Mouse (Mus musculus) right cerebral cortex, adult 2 months (tissue): ENCODE results near the gene Scyl1.

Experiments
- DNase-seq, 2 experiments: peaks; one replicate each; pipeline ENCODE4 v3.0.0; 2021 to 2022; ENCODE audit warnings: low spot score in 2 of 2

Scyl1 gene

DNA sequence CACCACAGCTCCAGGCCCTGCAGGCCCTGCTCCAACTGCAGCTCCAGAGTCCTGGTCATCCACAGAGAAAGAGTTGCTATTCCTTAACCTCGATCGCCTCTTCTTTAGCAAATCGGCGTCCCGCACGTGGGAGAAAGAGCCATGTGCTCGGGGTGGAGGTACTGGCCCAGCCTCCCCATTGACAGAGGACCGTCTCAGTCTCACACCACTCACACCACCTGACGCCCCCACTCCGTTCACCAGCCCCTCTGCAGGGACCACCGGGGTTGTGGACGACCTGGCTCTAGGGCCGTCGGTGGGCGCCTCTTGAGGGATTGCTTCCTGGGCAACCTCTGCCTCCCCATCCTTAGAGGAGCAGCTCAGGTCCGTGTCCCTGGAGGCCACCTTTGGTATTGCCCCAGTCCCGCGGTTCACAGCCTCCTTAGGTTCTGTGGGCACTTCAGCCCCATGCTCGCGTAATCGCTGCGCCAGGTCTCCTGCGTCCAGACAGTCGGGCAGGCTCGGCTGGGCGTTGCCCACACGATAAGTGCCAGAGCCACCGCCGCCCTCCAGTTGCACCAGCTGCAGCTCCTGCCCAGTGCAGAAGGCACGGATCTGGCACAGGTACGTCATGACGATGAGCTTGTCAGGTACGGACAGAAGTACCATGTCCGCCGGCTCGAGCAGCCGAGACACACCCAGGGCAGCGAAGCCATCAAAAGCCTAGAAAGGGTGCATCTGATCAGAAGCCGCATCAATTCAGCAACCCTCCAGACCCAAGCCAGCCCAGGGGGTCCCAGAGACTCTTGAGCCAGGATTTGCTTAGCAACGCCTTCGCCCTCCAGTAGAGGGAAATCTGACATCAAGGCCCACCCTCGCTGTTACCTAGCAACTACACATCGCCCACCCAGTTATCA is 55.2 kb downstream of the Scyl1 start:
- DNase-seq, result peak; percentile 53 to 54

DNA sequence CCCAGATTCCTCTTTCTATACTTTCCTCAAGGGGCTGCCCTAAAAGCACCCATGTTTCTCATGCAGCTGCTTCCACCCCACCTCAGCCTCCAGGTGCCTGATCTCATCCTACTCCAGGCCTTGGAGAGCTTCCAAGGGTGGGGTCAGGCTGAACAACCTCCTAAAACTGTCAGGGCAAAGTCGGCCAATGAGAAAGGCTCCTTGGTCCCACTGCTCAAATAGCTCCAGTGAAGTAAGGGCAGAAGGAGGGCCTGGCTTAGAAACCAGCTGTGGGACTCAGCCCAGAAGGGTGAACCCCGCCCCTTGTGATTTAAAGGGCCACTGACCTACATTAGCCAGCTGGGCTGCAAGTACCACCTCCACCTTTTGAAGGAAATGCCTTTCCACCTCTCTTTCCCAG is 57.5 kb downstream of the Scyl1 start:
- DNase-seq, result no peak

DNA sequence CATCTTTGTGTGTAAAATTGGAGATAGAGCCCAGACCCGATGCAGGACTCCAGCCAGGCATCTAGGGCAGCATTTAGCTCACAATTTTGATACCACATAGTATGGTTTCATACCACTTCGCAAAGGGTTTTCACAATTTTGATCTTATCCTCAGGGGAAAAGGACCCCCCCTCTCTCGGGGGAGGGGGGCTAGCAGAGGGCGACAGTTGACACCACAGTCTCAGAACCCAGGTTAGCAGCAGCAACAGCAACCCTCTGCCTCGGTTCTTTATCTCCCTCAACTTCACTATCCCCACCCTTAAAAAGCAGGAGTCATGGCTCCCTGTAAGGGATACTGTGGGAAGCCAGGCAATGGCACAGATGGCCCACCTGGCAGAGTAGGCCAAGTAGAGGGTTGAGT is 58.0 kb downstream of the Scyl1 start:
- DNase-seq, result no peak

DNA sequence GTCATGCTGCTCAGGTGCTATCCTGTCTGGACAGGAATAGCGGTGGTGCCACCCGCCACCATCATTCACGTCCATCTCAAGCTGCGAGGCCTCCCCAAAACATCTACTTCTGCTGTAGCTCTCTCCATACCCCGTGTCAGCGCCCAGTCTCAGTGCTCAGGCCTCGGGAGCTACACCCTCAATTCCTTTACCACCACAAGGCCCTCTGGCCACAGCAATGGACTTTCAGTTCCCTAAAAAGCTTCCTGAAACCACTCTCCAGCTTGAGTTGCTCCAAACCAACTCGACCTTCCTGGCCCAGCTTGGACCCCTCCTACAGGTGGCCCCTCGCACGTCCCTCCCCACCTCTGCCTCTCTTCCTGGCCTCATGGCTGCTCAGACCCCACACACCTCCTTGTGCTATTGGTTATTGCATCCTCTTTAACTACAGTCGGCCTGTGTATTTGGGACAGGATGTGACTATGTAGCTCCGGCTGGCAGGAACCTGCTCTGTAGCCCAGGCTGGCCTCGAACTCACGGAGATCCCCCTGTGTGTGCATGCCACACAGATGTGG is 59.2 kb downstream of the Scyl1 start:
- DNase-seq, result no peak

DNA sequence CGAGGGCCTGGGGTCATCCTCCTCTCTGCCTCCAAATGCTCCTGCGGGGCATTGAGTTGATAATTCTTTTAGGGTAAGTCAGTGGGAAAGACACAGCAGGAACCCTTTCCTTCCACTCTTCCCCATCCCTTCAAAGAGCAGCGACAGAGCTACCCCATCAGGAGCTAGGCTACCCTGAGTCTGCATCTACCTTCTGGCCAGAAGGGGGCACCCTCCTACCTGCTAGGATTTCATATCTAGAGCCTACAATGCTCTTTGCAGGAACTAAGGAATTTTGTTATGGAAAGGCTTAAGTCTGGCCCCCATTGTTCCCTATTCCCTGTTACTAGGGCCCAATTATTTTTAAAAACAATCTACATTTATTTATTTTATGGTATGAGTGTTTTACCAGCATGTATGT is 60.0 kb downstream of the Scyl1 start:
- peak; percentile 75 to 86 for DNase-seq

DNA sequence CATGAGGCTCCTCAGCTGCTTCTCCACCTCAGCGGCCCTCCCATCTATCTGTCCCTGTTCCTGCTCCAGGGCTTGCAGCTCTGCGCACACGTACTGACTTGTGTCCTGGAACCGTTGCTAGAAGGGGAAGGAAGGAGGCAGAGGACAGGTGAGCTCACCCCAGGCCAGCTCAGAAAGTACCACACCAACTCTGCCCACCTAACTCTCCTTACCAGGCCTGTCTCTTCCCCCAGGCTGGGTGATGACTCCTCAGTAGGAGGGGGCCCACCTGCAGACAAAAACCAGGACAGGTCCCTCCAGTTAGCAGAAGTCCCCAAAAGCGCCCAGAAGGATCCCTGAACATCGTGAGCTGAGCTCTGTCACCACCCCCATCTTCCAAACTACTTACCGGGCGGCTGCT is 60.6 kb downstream of the Scyl1 start:
- no peak for DNase-seq

DNA sequence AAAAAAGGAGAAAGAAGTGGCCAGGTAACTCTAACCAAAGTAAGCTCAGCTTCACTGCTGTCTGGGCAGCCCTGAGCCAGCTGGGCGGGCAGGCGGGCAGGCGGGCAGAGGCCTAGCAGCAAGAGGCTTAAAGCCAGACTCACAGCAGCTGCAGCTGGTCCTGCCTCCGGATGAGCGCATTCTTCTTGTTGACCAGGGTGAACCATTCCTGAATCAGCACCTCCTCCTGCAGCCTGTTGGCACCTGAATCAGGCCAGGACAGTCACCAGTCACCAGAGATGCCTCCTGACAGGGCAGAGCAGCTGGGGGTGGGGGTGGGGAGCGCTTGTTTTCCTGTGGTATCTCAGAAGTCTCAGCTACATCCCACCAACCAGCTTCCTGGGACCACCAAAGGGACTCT is 61.2 kb downstream of the Scyl1 start:
- no peak for DNase-seq
